Mouse (Mus musculus) adrenal gland (tissue): ENCODE measurements around the gene Cox8b.

ENCODE experiments used
- intact Hi-C: fragments of 180-260 bp; cut with DNase I; formaldehyde crosslinking; loops from one replicate; pipeline ENCODE4 v1.15.1; 2025
- long read RNA-seq, 2 experiments: library from polyadenylated mRNA; unstranded; transcript quantifications; one replicate each; pipeline ENCODE4 v2.0.0; 2020; ENCODE audit warnings: borderline replicate concordance in 1 of 2; ENCODE audit not compliant: insufficient replicate concordance in 1 of 2

Cox8b gene
- long read RNA-seq, experiment 1, transcript Cox8b-201 (2 exons, 360 nt) = major isoform, 38 of 40 reads
- long read RNA-seq, experiment 1, partial matches to known transcripts = 0 of 40 reads
- long read RNA-seq, experiment 1, other reads (novel, unspliced or antisense) = 2 of 40 reads
- long read RNA-seq, experiment 2, transcript Cox8b-201 (2 exons, 360 nt) = major isoform, 62 of 65 reads
- long read RNA-seq, experiment 2, partial matches to known transcripts = 0 of 65 reads
- long read RNA-seq, experiment 2, other reads (novel, unspliced or antisense) = 3 of 65 reads

DNA sequence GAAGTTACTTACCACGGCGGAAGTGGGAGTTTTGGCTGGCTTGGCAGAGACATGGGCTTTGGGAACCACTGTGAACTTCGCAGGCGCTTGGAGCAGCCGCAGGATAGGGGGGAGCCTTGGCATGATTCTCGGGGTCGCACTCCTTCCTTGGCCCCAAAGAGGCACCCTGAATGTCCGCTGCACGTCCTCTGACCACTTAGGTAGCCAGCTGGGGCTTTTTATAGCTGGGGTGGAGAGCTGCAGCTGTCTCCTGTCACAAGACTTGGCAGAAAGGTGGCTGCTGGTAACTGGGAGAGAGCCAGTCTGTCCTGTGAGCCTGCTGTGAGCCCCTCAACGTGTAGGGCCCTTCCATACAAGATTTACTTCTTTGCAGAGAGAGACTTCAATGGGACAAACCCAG is at the start of gene Cox8b:
Gene Cox8b, minus strand, starts transcription at position 227 of the 400 bp plus-strand sequence.
- intact Hi-C loops = no loop called here

DNA sequence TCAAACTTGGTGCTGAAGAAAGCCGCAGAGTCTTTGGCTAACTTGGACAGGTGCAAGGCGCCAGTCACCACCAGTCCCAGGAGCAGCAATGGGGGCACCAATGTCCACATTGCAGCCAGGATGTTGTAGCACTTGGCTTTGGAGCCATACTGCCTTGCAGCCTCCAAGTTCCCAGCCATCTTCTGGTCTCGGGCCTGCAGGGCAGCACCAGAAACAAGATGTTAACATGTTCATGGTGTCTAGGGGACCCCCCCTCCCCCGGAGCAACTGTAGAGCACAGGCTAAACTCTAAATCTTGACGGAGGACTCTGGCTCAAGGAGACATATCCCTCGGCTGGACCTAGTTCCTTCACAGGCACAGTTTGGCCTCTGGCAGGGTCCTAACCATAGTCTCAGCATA is 49.0 kb upstream of the Cox8b start:
- intact Hi-C loops = loop anchor here (10.0 kb wide), 1 partner anchor 216 kb away; no protein-coding TSS in a partner anchor

DNA sequence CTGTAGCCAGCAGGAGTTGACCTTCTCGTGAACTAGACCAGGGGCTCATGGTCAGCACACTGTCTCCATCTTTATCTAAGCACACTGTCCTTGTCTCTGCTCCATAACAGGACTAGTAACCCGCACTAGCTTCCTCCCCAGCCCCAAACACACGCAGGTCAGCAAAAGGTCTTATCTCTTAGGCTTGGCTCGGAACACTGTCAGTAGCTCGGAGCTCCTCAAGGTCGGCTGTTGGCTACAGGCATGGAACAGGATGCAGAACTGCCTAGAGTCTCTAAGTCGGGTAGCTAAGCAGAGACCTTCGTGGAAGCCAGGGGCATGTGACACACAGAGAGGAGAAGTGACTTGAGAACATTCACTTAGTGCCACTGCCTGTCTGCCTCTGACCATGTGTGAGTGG is 47.9 kb upstream of the Cox8b start:
- intact Hi-C loops = loop anchor here (10.0 kb wide), 1 partner anchor 217 kb away; no protein-coding TSS in a partner anchor

DNA sequence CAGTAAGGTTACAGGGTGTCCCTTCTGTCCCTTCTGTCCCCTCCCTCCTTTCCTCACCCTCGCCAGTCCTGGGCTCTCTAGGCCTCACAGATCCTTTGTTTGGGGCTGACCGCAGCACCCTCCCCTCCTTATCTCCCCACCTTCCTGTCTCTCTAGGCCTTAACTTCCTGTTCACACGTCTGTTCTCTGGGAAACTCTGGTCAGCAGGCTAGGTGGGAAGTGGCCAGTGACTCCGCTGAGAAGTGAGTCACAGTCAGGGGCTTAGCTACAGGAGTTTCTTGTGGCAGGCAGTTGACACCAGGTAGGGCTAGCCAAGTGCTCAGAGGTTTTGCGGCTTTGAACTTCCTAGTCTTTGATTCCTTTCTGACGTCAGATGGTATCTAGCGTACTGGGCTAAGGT is 46.7 kb upstream of the Cox8b start:
- intact Hi-C loops = loop anchor here (10.0 kb wide), 1 partner anchor 218 kb away; no protein-coding TSS in a partner anchor

DNA sequence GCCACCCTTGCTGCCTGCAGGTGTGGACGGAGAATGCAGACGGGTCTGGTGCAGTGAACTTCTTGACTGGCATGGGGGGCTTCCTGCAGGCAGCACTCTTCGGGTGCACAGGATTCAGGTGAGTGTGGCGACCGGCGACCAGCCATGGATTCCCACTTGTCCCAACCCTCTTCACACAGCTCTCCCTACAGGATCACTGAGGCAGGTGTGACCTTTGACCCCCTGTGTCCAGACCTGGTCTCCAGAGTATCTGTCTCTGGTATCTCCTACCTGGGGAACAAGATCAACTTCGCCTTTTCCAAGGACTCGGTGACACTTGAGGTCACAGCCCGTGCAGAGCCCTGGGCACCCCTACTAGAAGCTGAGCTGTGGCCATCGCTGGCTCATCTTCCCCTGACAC is 46.1 kb upstream of the Cox8b start:
- intact Hi-C loops = loop anchor here (10.0 kb wide), 1 partner anchor 218 kb away; no protein-coding TSS in a partner anchor

DNA sequence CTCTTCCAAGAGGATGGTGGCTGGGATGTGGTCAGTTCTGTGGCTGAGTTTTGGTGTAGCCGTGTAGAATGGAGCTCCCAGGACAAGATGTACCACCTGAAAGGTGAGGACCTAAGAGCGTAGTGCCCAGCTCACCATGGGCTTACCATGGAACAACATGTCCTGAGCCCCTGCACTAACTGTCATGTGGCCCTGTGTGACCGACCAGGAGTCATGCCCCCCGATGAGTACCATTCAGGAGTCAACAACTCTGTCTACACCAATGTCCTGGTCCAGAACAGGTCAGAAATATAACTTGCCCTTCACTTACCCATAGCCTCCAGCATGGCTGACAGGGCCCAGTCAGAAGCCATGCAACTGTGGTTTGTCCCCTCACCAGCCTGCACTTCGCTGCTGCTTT is 45.0 kb upstream of the Cox8b start:
- intact Hi-C loops = loop anchor here (10.0 kb wide), 1 partner anchor 220 kb away; no protein-coding TSS in a partner anchor

DNA sequence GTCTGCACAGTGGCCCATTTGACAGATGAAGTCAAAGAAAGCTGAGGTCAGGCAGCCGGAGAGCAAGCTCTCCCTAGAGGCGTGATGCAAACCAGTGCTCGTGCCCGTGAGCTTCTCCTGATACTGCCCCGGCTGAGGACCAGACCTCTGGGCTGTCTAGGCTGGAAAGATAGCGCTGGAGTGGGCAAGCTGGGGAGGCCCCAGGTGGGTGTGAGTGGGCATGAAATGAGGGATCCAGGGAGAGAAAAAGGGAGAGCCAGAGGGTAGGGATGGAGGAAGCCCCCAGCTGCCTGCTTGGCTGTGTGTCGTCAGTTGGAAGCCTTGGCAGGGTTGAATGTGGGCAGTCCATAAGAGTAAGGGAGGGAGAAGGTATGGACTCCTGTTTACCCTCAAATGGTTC is 44.0 kb upstream of the Cox8b start:
- intact Hi-C loops = loop anchor here (5.0 to 10.0 kb wide), 2 partner anchors 37 to 221 kb away; no protein-coding TSS in a partner anchor

DNA sequence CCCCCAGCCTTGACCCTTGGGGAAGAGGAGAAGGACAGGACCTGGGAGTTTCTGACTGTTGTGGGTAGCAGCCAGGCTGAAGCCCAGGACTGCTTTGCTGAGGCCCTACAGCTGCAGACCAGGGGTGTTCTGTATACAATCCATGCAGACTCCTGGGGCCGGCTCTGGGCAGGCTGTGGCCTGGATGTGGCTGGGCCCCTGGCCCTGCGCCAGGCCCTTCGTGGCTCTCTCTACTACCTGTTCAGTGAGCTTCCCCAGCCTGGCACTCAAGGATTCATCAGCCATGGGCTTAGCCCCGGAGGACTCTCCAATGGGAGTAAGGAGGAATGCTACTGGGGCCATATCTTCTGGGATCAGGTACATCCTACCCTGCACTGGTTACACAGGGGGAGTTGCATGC is 43.1 kb upstream of the Cox8b start:
- intact Hi-C loops = loop anchor here (5.0 to 10.0 kb wide), 2 partner anchors 36 to 221 kb away; no protein-coding TSS in a partner anchor

DNA sequence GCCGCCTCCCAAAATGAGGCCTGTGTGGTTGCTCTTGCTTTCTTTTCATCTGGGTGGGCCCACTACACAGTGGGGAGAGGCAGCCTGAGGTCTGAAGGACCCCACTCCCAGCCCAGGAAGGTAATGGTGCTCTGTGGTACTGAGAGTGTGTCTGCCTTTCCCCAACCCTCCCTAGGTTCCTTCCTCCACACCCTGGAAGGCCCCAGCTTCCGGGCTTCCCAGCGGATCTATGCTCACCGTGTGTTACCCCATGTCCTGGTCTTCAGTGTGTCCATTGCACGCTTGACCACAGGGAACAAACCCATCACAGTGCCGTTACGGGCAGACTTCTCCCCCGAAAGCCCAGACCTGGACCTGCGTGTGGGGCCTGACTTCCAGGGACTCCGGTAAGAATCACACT is 42.6 kb upstream of the Cox8b start:
- intact Hi-C loops = loop anchor here (5.0 to 10.0 kb wide), 2 partner anchors 36 to 222 kb away; no protein-coding TSS in a partner anchor

DNA sequence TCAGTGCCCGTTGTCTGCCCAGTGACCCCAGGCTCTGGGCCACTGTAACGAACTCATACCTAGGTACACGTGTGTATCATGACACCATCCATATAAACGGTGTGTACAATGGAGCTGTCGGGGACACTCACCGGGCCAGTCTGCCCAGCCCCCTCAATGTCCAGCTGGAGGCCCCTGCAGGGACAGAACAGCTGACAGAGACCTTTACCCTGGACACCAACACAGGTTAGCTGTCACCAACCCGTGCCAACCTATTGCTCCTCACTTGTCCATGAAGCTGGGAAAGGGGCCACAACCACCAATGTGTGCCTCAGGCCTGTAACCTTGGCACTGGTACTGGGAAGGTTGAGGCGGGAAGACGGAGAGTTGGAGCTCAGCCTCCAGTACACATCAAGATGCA is 42.1 kb upstream of the Cox8b start:
- intact Hi-C loops = loop anchor here (5.0 to 10.0 kb wide), 2 partner anchors 35 to 222 kb away; no protein-coding TSS in a partner anchor

DNA sequence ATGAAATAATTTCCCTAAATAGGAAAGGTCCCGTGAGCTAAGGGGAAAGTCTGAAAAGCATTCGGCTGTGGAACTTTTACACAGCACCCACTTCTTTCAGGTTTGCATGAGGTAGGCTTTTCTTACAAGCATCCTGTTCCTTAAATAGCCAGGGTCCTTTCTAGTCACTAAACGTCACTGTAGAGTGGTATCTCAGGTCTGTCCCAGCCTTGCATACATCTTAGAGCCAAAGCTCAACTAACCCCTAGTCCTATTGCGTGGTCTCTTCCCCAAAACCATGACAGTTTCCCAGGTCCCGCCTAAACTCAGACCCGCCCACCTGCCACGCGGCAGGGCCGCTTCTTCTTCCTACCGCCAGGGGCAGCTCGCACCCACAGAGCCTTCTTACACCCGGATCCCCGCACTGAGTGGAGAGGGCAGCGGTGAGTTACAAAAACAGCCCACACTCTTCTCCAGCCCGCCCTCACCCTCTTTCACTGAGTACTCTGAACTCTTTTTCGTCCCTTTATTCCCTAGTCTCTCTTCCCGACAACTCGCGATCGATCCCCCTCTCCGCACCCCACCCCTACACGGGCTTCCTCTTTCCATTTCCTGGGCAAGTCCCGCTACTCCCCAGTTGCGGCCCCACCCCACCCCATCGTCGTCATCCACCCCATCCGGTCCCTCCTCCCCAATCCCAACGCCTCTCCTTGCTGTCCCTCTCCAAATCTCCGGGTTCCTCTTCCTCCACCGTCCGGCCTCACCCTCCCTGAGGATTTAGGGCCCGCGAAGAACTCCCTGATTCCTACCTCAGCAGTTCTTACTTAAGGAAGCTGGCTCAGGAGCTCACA is 41.2 kb upstream of the Cox8b start, which contains the start of gene Pgghg:
Gene Pgghg, plus strand, starts transcription at position 170 of the 830 bp plus-strand sequence.
- intact Hi-C loops = loop anchor here (5.0 to 10.0 kb wide), 2 partner anchors 34 to 223 kb away; no protein-coding TSS in a partner anchor

DNA sequence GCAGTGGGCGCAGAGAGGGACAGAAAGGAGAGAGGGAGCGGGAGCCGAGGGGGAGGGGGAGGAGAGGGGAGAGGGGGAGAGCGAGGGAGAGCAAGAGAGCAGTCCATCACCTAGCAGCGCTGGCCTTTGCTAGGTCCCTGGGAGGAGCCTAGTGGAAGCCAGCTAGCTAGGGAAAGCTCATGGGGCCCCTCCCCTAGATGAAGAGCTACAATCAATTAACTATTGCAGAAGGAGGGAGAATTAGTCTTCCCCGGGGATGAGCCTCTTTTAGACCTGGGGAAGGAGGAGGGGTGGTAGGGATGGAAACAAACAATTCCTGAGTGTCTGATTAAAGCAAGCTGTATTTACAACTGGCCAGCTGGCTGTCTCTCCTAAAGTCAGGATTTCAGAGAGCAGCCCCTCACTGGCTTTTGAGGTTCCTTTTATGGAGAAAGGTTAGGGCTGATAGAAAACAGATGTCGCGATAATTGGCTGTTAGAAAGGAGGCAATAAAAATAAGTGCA is 39.5 kb upstream of the Cox8b start:
- intact Hi-C loops = loop anchor here (5.0 to 10.0 kb wide), 2 partner anchors 32 to 225 kb away; no protein-coding TSS in a partner anchor

DNA sequence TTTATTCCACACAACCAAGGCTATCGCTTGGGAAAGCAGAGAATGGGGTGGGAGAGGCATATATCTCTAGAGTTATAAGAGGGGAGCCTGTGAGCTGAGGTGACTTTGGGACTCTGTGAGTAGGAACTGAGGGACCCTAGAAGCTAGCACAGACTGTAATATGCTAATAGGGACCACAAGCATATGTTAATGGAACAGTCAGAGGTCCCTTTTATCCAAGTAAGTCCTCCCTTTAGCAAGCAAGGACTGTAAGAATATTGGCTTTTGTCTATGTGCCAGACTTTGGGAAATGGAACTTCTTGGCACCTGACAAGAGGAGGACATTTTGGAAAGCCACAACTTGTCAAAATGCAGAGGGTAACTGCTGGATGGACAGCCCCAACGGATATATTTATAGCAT is 38.6 kb upstream of the Cox8b start:
- intact Hi-C loops = no loop called here

DNA sequence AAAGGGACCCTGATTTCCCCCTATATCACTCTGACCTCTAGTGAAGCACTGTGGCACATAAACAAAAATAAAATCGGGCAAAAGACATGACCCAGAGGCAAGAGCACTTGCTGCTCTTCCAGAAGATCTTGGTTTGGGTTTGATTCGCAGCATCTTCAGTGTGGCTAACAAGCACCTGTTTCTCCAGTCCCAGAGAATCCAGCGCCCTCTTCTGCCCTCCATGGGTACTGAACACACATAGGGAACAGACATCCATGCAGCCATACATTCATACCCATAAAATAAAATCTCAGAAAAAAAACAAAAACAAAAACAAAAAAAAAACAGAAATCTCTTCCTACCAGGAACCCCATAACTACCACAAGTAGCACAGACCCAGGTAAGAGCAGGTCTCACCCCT is 38.2 kb upstream of the Cox8b start:
- intact Hi-C loops = no loop called here

DNA sequence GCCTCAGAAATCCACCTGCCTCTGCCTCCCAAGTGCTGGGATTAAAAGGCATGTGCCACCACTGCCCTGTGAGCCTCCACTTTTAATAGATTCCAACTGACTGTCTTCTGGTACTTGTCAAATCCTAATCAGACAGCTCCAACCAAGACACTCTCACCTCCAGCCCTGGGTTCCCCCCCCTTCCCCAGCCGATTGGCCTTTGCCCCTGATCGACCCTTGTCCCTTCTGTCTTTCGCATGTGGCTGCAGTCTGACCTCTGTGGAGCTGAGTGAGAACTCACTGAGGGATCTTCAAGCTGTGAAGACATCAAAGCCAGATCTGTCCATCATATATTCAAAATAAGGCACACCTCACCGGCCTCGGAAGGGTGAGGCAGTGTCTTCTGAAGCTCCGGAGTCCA is 26.9 kb upstream of the Cox8b start:
- intact Hi-C loops = no loop called here

DNA sequence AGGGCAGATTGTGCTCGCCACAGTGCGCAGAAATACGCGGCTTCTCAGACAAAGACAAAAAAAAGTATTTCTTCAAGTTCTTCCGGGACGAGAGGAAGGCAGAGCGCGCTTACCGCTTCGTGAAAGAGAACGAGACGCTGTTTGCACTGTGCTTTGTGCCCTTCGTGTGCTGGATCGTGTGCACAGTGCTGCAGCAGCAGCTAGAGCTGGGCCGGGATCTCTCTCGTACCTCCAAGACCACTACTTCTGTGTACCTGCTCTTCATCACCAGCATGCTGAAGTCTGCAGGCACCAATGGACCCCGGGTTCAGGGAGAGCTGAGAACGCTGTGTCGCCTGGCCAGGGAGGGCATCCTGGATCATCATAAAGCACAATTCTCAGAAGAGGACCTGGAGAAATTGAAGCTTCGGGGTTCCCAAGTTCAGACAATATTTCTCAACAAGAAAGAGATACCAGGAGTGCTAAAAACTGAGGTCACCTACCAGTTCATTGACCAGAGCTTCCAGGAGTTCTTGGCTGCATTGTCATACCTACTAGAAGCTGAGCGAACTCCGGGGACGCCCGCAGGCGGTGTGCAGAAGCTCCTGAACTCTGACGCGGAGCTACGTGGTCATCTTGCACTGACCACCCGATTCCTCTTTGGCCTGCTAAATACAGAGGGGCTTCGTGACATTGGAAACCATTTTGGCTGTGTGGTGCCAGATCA is 23.0 kb upstream of the Cox8b start:
- intact Hi-C loops = no loop called here

DNA sequence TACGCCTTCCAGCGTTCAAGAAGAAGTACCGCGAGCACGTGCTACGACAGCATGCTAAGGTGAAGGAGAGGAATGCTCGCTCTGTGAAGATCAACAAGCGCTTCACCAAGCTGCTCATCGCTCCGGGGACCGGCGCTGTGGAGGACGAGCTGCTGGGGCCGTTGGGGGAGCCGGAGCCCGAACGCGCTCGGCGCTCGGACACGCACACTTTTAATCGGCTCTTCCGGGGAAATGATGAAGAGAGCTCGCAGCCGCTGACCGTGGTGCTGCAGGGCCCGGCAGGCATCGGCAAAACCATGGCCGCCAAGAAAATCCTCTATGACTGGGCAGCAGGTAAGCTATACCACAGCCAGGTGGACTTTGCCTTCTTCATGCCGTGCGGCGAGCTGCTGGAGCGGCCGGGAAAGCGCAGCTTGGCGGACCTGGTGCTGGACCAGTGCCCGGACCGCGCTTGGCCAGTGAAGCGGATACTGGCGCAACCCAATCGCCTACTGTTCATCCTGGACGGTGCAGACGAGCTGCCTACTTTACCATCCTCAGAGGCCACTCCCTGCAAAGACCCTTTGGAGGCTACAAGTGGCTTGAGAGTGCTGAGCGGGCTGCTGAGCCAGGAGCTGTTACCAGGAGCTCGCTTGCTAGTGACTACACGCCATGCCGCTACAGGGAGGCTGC is 22.3 kb upstream of the Cox8b start:
- intact Hi-C loops = no loop called here

DNA sequence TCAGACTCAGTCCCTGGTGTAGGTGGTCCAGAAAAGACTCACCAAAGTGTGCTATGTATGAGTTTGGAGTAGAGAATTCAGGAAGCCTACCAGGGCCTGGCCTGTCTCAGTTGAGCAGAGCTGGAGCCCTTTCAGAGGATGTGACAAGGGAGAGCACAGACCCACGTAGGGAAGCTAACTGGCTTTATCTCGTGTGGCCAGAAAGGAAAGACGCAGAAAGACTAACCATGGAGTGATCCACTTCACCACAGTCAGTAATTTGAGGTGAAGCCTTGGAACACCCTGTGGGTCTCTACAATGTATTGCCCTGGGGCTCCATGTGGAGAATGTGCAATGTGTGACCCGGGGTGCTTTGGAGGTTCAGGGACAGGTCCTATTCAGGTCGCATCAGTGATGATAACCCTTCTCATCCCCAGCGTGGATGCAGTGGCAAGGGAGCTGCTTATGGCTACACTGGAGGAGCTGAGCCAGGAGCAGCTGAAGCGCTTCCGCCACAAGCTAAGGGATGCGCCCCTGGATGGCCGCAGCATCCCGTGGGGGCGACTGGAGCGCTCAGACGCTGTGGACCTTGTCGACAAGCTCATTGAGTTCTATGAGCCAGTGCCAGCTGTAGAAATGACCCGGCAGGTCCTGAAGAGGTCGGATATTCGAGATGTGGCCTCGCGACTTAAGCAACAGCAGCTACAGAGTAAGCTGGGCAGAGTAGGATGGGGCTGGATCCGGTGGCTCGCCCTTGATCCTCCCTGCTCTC is 21.2 kb upstream of the Cox8b start:
- intact Hi-C loops = no loop called here

DNA sequence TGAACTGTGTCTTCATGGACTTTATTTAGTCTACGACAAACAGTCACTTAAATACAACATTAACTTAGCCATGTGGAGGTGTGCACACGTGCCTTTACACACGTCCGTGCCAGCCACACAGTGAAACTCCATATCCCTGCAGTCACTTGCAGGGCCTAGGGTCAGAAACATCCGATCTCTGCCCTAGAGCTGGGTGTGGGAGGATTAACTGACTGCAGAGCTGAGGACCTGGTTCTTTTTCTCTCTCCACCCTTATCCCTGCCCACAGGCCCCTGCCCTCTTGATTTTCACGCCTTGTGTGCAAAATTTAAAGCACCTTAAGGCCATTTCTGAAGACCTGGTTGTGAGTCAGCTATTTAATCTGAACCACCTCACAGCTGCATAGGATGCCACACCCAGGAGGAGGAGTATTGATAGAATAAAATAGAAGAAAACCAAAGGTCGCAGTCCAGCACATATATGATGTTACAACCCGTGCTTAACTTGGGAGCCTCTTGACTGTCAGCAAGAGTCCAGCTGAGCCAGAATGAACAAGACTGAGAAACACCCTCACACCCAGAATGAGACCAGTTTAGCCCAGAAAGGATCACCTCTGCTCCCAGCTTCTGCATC is 20.3 kb upstream of the Cox8b start, which contains the start of gene Nlrp6:
Gene Nlrp6, plus strand, starts transcription at position 485 of the 612 bp plus-strand sequence.
- intact Hi-C loops = no loop called here
